Mouse (Mus musculus): ENCODE data around the gene Pou2af1. TPM values are rescaled to one million over a fixed set of nuclear protein-coding genes. Genes with fewer than 3 reads are reported as not detected.

Gene Pou2af1
- polyA plus RNA-seq, 1 experiment from 2014 or later, result not detected

GRCm38 (mm10) chr9:51211191-51211590, 2.3 kb upstream of the Pou2af1 start:
- Histone ChIP-seq H3K4me1 (ENCODE audit: control insufficient read depth, insufficient read depth, low read length) (0 out of 2 replicates have a peak, but pooled peaks cover 3% of the 10 kb centered on the region), H3K4me2 (replicated peaks; ENCODE audit: low read depth, low read length) (no peak overlapping the region), H3K27me3 (ENCODE audit: control insufficient read depth, insufficient read depth, low read length) (no peaks in the 10 kb centered on the region), H3K9me3 (ENCODE audit: control insufficient read depth, low read length) (no peaks in the 10 kb centered on the region), H3K4me3 (ENCODE audit: low read length) (no peak overlapping the region), H3K27ac (ENCODE audit: low read depth, low read length) (no peak overlapping the region), H3K9ac (ENCODE audit: low read depth, low read length) (no peak overlapping the region), H3K36me3 (ENCODE audit: control insufficient read depth, insufficient read depth, low read length) (no peaks in the 10 kb centered on the region)
- WGBS, result 56% methylated on average over 6 of the region's 6 CpGs
- no peak for ATAC-seq (ENCODE audit: low FRiP score, low TSS enrichment)

GRCm38 (mm10) chr9:51213729-51214237, 275 bp downstream of the Pou2af1 start:
- Histone ChIP-seq H3K36me3 (ENCODE audit: control insufficient read depth, insufficient read depth, low read length) (no peaks in the 10 kb centered on the region), H3K4me2 (replicated peaks; ENCODE audit: low read depth, low read length) (no peak overlapping the region), H3K27ac (ENCODE audit: low read depth, low read length) (no peak overlapping the region), H3K9me3 (ENCODE audit: control insufficient read depth, low read length) (no peaks in the 10 kb centered on the region), H3K27me3 (ENCODE audit: control insufficient read depth, insufficient read depth, low read length) (no peaks in the 10 kb centered on the region), H3K4me1 (ENCODE audit: control insufficient read depth, insufficient read depth, low read length) (0 out of 2 replicates have a peak, but pooled peaks cover 3% of the 10 kb centered on the region), H3K4me3 (ENCODE audit: low read length) (no peak overlapping the region), H3K9ac (ENCODE audit: low read depth, low read length) (no peak overlapping the region)
- no peak for ATAC-seq (ENCODE audit: low FRiP score, low TSS enrichment)
- 89% methylated on average over 6 of the region's 6 CpGs for WGBS

- Histone ChIP-seq H3K9ac (ENCODE audit: low read depth, low read length) (no peak overlapping the region), H3K36me3 (ENCODE audit: control insufficient read depth, insufficient read depth, low read length) (no peaks in the 10 kb centered on the region), H3K4me1 (ENCODE audit: control insufficient read depth, insufficient read depth, low read length) (0 out of 2 replicates have a peak, but pooled peaks cover 3% of the 10 kb centered on the region), H3K27ac (ENCODE audit: low read depth, low read length) (no peak overlapping the region), H3K9me3 (ENCODE audit: control insufficient read depth, low read length) (no peaks in the 10 kb centered on the region), H3K27me3 (ENCODE audit: control insufficient read depth, insufficient read depth, low read length) (no peaks in the 10 kb centered on the region), H3K4me3 (ENCODE audit: low read length) (no peak overlapping the region), H3K4me2 (replicated peaks; ENCODE audit: low read depth, low read length) (no peak overlapping the region)
- no peak for ATAC-seq (ENCODE audit: low FRiP score, low TSS enrichment)
- WGBS, result 14% methylated on average over 4 of the region's 4 CpGs
Measured at GRCm38 (mm10) chr9:51215311-51215710, 1.8 kb downstream of the Pou2af1 start.

GRCm38 (mm10) chr9:51215949-51216348, 2.4 kb downstream of the Pou2af1 start:
- ATAC-seq (ENCODE audit: low FRiP score, low TSS enrichment), result no peak
- Histone ChIP-seq H3K4me3 (ENCODE audit: low read length) (no peak overlapping the region), H3K36me3 (ENCODE audit: control insufficient read depth, insufficient read depth, low read length) (no peaks in the 10 kb centered on the region), H3K9me3 (ENCODE audit: control insufficient read depth, low read length) (no peaks in the 10 kb centered on the region), H3K27me3 (ENCODE audit: control insufficient read depth, insufficient read depth, low read length) (no peaks in the 10 kb centered on the region), H3K4me2 (replicated peaks; ENCODE audit: low read depth, low read length) (no peak overlapping the region), H3K9ac (ENCODE audit: low read depth, low read length) (no peak overlapping the region), H3K27ac (ENCODE audit: low read depth, low read length) (no peak overlapping the region), H3K4me1 (ENCODE audit: control insufficient read depth, insufficient read depth, low read length) (0 out of 2 replicates have a peak, but pooled peaks cover 3% of the 10 kb centered on the region)
- WGBS, result 89% methylated on average over 6 of the region's 6 CpGs

GRCm38 (mm10) chr9:51225636-51226166, 12.2 kb downstream of the Pou2af1 start:
- Histone ChIP-seq H3K4me2 (replicated peaks; ENCODE audit: low read depth, low read length) (no peak overlapping the region), H3K27me3 (ENCODE audit: control insufficient read depth, insufficient read depth, low read length) (no peaks in the 10 kb centered on the region), H3K4me3 (ENCODE audit: low read length) (no peak overlapping the region), H3K27ac (ENCODE audit: low read depth, low read length) (no peak overlapping the region), H3K36me3 (ENCODE audit: control insufficient read depth, insufficient read depth, low read length) (no peaks in the 10 kb centered on the region), H3K9ac (ENCODE audit: low read depth, low read length) (no peak overlapping the region), H3K4me1 (ENCODE audit: control insufficient read depth, insufficient read depth, low read length) (no peaks in the 10 kb centered on the region), H3K9me3 (ENCODE audit: control insufficient read depth, low read length) (no peaks in the 10 kb centered on the region)
- ATAC-seq (ENCODE audit: low FRiP score, low TSS enrichment), result no peak
- 88% methylated on average over 5 of the region's 5 CpGs for WGBS

- Histone ChIP-seq H3K4me2 (replicated peaks; ENCODE audit: low read depth, low read length) (no peak overlapping the region), H3K9me3 (ENCODE audit: control insufficient read depth, low read length) (no peaks in the 10 kb centered on the region), H3K9ac (ENCODE audit: low read depth, low read length) (no peak overlapping the region), H3K27me3 (ENCODE audit: control insufficient read depth, insufficient read depth, low read length) (no peaks in the 10 kb centered on the region), H3K27ac (ENCODE audit: low read depth, low read length) (no peak overlapping the region), H3K4me1 (ENCODE audit: control insufficient read depth, insufficient read depth, low read length) (no peaks in the 10 kb centered on the region), H3K4me3 (ENCODE audit: low read length) (no peak overlapping the region), H3K36me3 (ENCODE audit: control insufficient read depth, insufficient read depth, low read length) (no peaks in the 10 kb centered on the region)
- WGBS, result 80% methylated on average over 4 of the region's 4 CpGs
- ATAC-seq (ENCODE audit: low FRiP score, low TSS enrichment), result no peak
Measured at GRCm38 (mm10) chr9:51230701-51231389, 17.3 kb downstream of the Pou2af1 start.

GRCm38 (mm10) chr9:51232163-51232562, 18.7 kb downstream of the Pou2af1 start:
- H3K4me1 ChIP-seq (ENCODE audit: control insufficient read depth, insufficient read depth, low read length), result no peaks in the 10 kb centered on the region
- 91% methylated on average over 8 of the region's 8 CpGs for WGBS
- no peak overlapping the region for H3K4me3 ChIP-seq (ENCODE audit: low read length)
- no peaks in the 10 kb centered on the region for H3K36me3 ChIP-seq (ENCODE audit: control insufficient read depth, insufficient read depth, low read length)
- no peak for ATAC-seq (ENCODE audit: low FRiP score, low TSS enrichment)
- H3K27ac ChIP-seq (ENCODE audit: low read depth, low read length), result no peak overlapping the region
- no peaks in the 10 kb centered on the region for H3K9me3 ChIP-seq (ENCODE audit: control insufficient read depth, low read length)
- H3K4me2 ChIP-seq (replicated peaks; ENCODE audit: low read depth, low read length), result no peak overlapping the region
- no peaks in the 10 kb centered on the region for H3K27me3 ChIP-seq (ENCODE audit: control insufficient read depth, insufficient read depth, low read length)
- H3K9ac ChIP-seq (ENCODE audit: low read depth, low read length), result no peak overlapping the region

- 73% methylated on average over 12 of the region's 12 CpGs for WGBS
- no peak overlapping the region for H3K4me3 ChIP-seq (ENCODE audit: low read length)
Measured at GRCm38 (mm10) chr9:51238741-51239385, 25.4 kb downstream of the Pou2af1 start.

More at GRCm38 (mm10) chr9:51238741-51239385, 25.4 kb downstream of the Pou2af1 start:
- Histone ChIP-seq H3K4me2 (replicated peaks; ENCODE audit: low read depth, low read length) (no peak overlapping the region), H3K4me1 (ENCODE audit: control insufficient read depth, insufficient read depth, low read length) (no peaks in the 10 kb centered on the region), H3K27me3 (ENCODE audit: control insufficient read depth, insufficient read depth, low read length) (no peaks in the 10 kb centered on the region), H3K27ac (ENCODE audit: low read depth, low read length) (no peak overlapping the region), H3K36me3 (ENCODE audit: control insufficient read depth, insufficient read depth, low read length) (no peaks in the 10 kb centered on the region), H3K9ac (ENCODE audit: low read depth, low read length) (no peak overlapping the region), H3K9me3 (ENCODE audit: control insufficient read depth, low read length) (no peaks in the 10 kb centered on the region)
- ATAC-seq (ENCODE audit: low FRiP score, low TSS enrichment), result no peak

Measured in kidney, embryonic 14.5 days (tissue).